In the genomic region with DNA sequence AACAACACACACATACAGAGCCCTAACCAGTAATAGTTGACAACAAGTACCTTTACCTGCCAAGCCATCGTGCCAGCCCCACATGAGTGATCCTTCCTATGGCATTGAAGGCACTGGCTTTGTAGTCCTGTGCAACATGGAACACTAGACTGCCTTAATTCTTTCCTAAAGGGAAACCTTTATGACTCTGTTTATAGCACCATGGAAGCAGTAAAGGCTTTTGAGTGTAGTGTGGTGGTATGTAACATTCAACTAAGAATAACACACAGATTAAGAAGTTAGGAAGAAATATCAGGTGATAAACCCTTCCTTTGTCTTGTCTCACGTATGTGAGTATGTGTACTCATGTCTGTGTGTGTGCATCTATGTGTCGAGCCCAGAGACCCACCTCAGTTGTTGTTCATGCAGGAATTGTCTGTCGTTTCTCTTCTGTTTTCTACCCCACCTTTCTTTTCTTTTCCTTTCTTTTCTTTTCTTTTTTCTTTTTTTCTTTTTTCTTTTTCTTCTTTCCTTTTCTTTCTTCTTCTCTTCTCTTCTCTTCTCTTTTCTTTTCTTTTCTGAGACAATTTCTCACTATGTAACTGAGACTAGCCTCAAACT, we compare ENCODE assay signal across 8 mouse cellular contexts. TPM values are rescaled to one million over a fixed set of nuclear protein-coding genes. Genes with fewer than 3 reads are reported as not detected.
DNase-seq lines count a peak whose midpoint lies in the region; ATAC-seq and TF ChIP-seq lines count a peak whose summit lies in the region.

Gene Rnf181, minus strand, starts transcription at position 113 of the 600 bp plus-strand sequence.

- H3K4me2 ChIP-seq in embryonic facial prominence, embryonic 12.5 days (replicated peaks) = no peak within 1 kb of the TSS
- no peak within 1 kb of the TSS for H3K4me2 ChIP-seq in heart, embryonic 14.5 days (ENCODE audit: low read length)
- no peak within 1 kb of the TSS for H3K4me2 ChIP-seq in neural tube, embryonic 12.5 days (replicated peaks)

- intact Hi-C loops in left cerebral cortex, postnatal 25 days (cut with DNase I) = no loop called here

- no peak for DNase-seq in lung, adult 2 months
- no peak for DNase-seq in lung, adult 18-20 months
- no peak for DNase-seq in left cerebral cortex, postnatal 25 days (ENCODE audit: low spot score in 2 of 2)
- DNase-seq in frontal cortex, postnatal 10 days (ENCODE audit: low spot score in 2 of 2) = no peak
- DNase-seq in c-Kit-positive CD71-positive TER-119-positive erythroid progenitor cells, embryonic 14.5 days (ENCODE audit: low spot score) = no peak

- no peak for ATAC-seq in embryonic facial prominence, embryonic 12.5 days (ENCODE audit: insufficient number of reproducible peaks, insufficient read depth, low FRiP score, low TSS enrichment)
- ATAC-seq in heart, embryonic 14.5 days (ENCODE audit: insufficient number of reproducible peaks, insufficient read depth, low FRiP score, low read depth) = no peak
- ATAC-seq in neural tube, embryonic 12.5 days (ENCODE audit: low FRiP score, low read depth) = no peak

- no peaks in the 10 kb centered on the region for H3K27me3 ChIP-seq in embryonic facial prominence, embryonic 12.5 days
- H3K27me3 ChIP-seq in heart, embryonic 14.5 days (ENCODE audit: control insufficient read depth, insufficient read depth, low read length) = no peaks in the 10 kb centered on the region
- no peaks in the 10 kb centered on the region for H3K27me3 ChIP-seq in neural tube, embryonic 12.5 days (replicated peaks)

- peaks cover 16% of the 10 kb centered on the region for H3K4me1 ChIP-seq in lung, adult 2 months (ENCODE audit: control insufficient read depth, insufficient read depth, low read length)
- H3K4me1 ChIP-seq in embryonic facial prominence, embryonic 12.5 days = 0 out of 2 replicates have a peak, but pooled peaks cover 7% of the 10 kb centered on the region
- H3K4me1 ChIP-seq in heart, embryonic 14.5 days (ENCODE audit: control insufficient read depth in 2 of 2, insufficient read depth in 2 of 2, low read length in 2 of 2) = peaks cover 15 to 17% of the 10 kb centered on the region in 2 experiments
- no peaks in the 10 kb centered on the region for H3K4me1 ChIP-seq in neural tube, embryonic 12.5 days

- TF ChIP-seq CTCF in lung, adult 2 months (IDR thresholded peaks at IDR 0.05; ENCODE audit: insufficient read depth, low read length) = no peak

- H3K36me3 ChIP-seq in embryonic facial prominence, embryonic 12.5 days = no peaks in the 10 kb centered on the region
- peaks cover 10% of the 10 kb centered on the region for H3K36me3 ChIP-seq in heart, embryonic 14.5 days (ENCODE audit: control insufficient read depth, insufficient read depth, low read length)
- no peaks in the 10 kb centered on the region for H3K36me3 ChIP-seq in neural tube, embryonic 12.5 days

- no peak within 1 kb of the TSS for H3K27ac ChIP-seq in embryonic facial prominence, embryonic 12.5 days
- H3K27ac ChIP-seq in heart, embryonic 14.5 days (replicated peaks in 1 of 2; ENCODE audit: control insufficient read depth in 1 of 2, insufficient read depth in 1 of 2, low read depth in 2 of 2, low read length in 2 of 2) = no peak within 1 kb of the TSS
- H3K27ac ChIP-seq in neural tube, embryonic 12.5 days = no peak within 1 kb of the TSS

- no peaks in the 10 kb centered on the region for H3K9me3 ChIP-seq in embryonic facial prominence, embryonic 12.5 days
- H3K9me3 ChIP-seq in heart, embryonic 14.5 days (ENCODE audit: control insufficient read depth, low read length) = no peaks in the 10 kb centered on the region
- no peaks in the 10 kb centered on the region for H3K9me3 ChIP-seq in neural tube, embryonic 12.5 days

- no peak for TF ChIP-seq POLR2A in lung, adult 2 months (IDR thresholded peaks at IDR 0.05; ENCODE audit: borderline replicate concordance, extremely low read depth, low read depth, low read length)

- WGBS in lung, adult 2 months = 77% methylated on average over 4 of the region's 4 CpGs
- WGBS in embryonic facial prominence, embryonic 12.5 days = 66% methylated on average over 4 of the region's 4 CpGs
- 73% methylated on average over 4 of the region's 4 CpGs for WGBS in heart, embryonic 14.5 days
- 72% methylated on average over 4 of the region's 4 CpGs for WGBS in neural tube, embryonic 12.5 days

- H3K4me3 ChIP-seq in lung, adult 2 months (replicated peaks; ENCODE audit: extremely low read depth, low read depth, low read length) = no peak within 1 kb of the TSS
- H3K4me3 ChIP-seq in embryonic facial prominence, embryonic 12.5 days = no peak within 1 kb of the TSS
- no peak within 1 kb of the TSS for H3K4me3 ChIP-seq in heart, embryonic 14.5 days (ENCODE audit: control insufficient read depth in 1 of 2, insufficient read depth in 1 of 2, low read depth in 1 of 2, low read length in 2 of 2)
- no peak within 1 kb of the TSS for H3K4me3 ChIP-seq in neural tube, embryonic 12.5 days

- no peak within 1 kb of the TSS for H3K9ac ChIP-seq in embryonic facial prominence, embryonic 12.5 days
- H3K9ac ChIP-seq in heart, embryonic 14.5 days (ENCODE audit: low read length) = no peak within 1 kb of the TSS
- no peak within 1 kb of the TSS for H3K9ac ChIP-seq in neural tube, embryonic 12.5 days

RNA-seq across cellular contexts. Expression of gene Rnf181, which starts in this region (rescaled TPM):
- 96.8 and 123 TPM in 2 replicates for polyA plus RNA-seq in lung, adult 2 months (2012; rRNA removed)
- 80.2 and 88.0 TPM in 2 replicates for polyA plus RNA-seq in embryonic facial prominence, embryonic 12.5 days (2016; fragmentation: Nextera tagmentation; extraction: Ambion mirVana)
- polyA plus RNA-seq in heart, embryonic 14.5 days (2014; fragmentation: Nextera tagmentation; extraction: Ambion mirVana) = 88.3 and 89.0 TPM in 2 replicates
- total RNA-seq in left cerebral cortex, postnatal 25 days (2021) = 10 to 100 TPM; 69.9 to 71.1 TPM
- polyA plus RNA-seq in neural tube, embryonic 12.5 days (2016; fragmentation: Nextera tagmentation; extraction: Ambion mirVana) = 108 and 109 TPM in 2 replicates
